Mouse (Mus musculus) forebrain, postnatal 0 days (tissue): ENCODE results near the gene Zfyve21. TPM values are rescaled to one million over a fixed set of nuclear protein-coding genes. Genes with fewer than 3 reads are reported as not detected.

Source experiments
- ATAC-seq: fragments of 200-750 bp; cut with Nextera tagmentation; 2 replicates; pipeline ENCODE4 v1.8.0; 2017; ENCODE audit warnings: mild to moderate bottlenecking, moderate library complexity
- DNase-seq: peaks from one replicate; pipeline ENCODE4 v3.0.0-alpha.2; 2015
- H3K27ac ChIP-seq: fragments of 300-500 bp; sonication (generic); 2 replicates; pipeline ENCODE4 v1.5.1; 2014; ENCODE audit warnings: low read depth, mild to moderate bottlenecking, antibody characterized with exemption, low read length, moderate library complexity, mixed read lengths
- H3K27me3 ChIP-seq: fragments of 300-500 bp; sonication (generic); 2 replicates; pipeline ENCODE4 v1.6.1; 2014; ENCODE audit warnings: mild to moderate bottlenecking, low read length, mixed read lengths; ENCODE audit not compliant: insufficient read depth
- H3K36me3 ChIP-seq: fragments of 300-500 bp; sonication (generic); 2 replicates; pipeline ENCODE4 v1.6.1; 2014; ENCODE audit warnings: mild to moderate bottlenecking, moderate library complexity; ENCODE audit not compliant: insufficient read depth
- H3K4me1 ChIP-seq: fragments of 300-500 bp; sonication (generic); 2 replicates; pipeline ENCODE4 v1.6.1; 2014; ENCODE audit warnings: antibody characterized with exemption; ENCODE audit not compliant: insufficient read depth
- H3K4me2 ChIP-seq: fragments of 300-500 bp; sonication (generic); 2 replicates; pipeline ENCODE4 v1.6.1; 2014; ENCODE audit warnings: low read depth, mild to moderate bottlenecking, moderate library complexity
- H3K4me3 ChIP-seq: fragments of 300-500 bp; sonication (generic); 2 replicates; pipeline ENCODE4 v1.5.1; 2014; ENCODE audit warnings: low read depth, low read length, mixed read lengths
- H3K9ac ChIP-seq: fragments of 300-500 bp; sonication (generic); 2 replicates; pipeline ENCODE4 v1.6.1; 2014; ENCODE audit warnings: mild to moderate bottlenecking
- H3K9me3 ChIP-seq: fragments of 300-500 bp; sonication (generic); 2 replicates; pipeline ENCODE4 v1.6.1; 2016; ENCODE audit warnings: low read length
- CTCF ChIP-seq: sonication (generic); IDR thresholded peaks from 2 replicates; pipeline ENCODE4 v1.5.1; 2016; ENCODE audit warnings: antibody characterized with exemption, control low read depth, low read depth
- WGBS: fragments of 180-500 bp; shearing (Covaris S2); extraction: QIAGEN DNeasy Blood & Tissue Kit; methylation state at CpG from one replicate; pipeline ENCODE4 v1.1.7; 2014; 5-methylcytosine and 5-hydroxymethylcytosine counted together
- polyA plus RNA-seq: library from polyadenylated mRNA; unstranded; fragments of >200 nt; fragmentation: Nextera tagmentation; extraction: Ambion mirVana; gene quantifications from 2 replicates; pipeline ENCODE4 v1.2.1, GENCODE M21; 2015
- total RNA-seq: library from RNA; depleted of rRNA; stranded (reverse); fragments of >200 nt; gene quantifications from 2 replicates; pipeline ENCODE4 v1.2.3, GENCODE M21; 2014

Gene Zfyve21
- total and polyA plus RNA-seq, 2 experiments from 2014 or later: 21.2 to 29.5 TPM

GRCm38 (mm10) chr12:111813111-111813765, 732 bp upstream of the Zfyve21 start:
- ATAC-seq (no peak), DNase-seq (no peak)
- Histone ChIP-seq H3K9me3 (no peaks in the 10 kb centered on the region), H3K27me3 (no peaks in the 10 kb centered on the region), H3K4me1 (peaks cover 6% of the 10 kb centered on the region), H3K9ac (peak overlapping the region; percentile 48), H3K4me2 (peak overlapping the region; percentile 84), H3K4me3 (peak overlapping the region; percentile 72), H3K27ac (no peak overlapping the region), H3K36me3 (peaks cover 7% of the 10 kb centered on the region; the same call in 1 of the 2 replicates)
- 3% methylated on average over 27 of the region's 27 CpGs for WGBS
- no peak for TF ChIP-seq CTCF

- H3K9me3 ChIP-seq: no peaks in the 10 kb centered on the region
- ATAC-seq (no peak), DNase-seq (no peak)
- H3K36me3 ChIP-seq: no peaks in the 10 kb centered on the region
- H3K27me3 ChIP-seq: no peaks in the 10 kb centered on the region
- H3K27ac ChIP-seq: 0 out of 2 replicates have a peak overlapping the region, but pooled peaks have one; percentile 70
- TF ChIP-seq CTCF: no peak
- H3K4me3 ChIP-seq: peak overlapping the region; percentile 72
- WGBS: 27% methylated on average over 19 of the region's 19 CpGs
- peaks cover 6% of the 10 kb centered on the region for H3K4me1 ChIP-seq
- H3K9ac ChIP-seq: peak overlapping the region; percentile 59; the same call in 1 of the 2 replicates
- H3K4me2 ChIP-seq: peak overlapping the region; percentile 64
Observed at GRCm38 (mm10) chr12:111814769-111815762, 1.1 kb downstream of the Zfyve21 start.

- Histone ChIP-seq H3K4me3 (no peak overlapping the region), H3K9me3 (no peaks in the 10 kb centered on the region), H3K4me2 (no peak overlapping the region), H3K36me3 (no peaks in the 10 kb centered on the region), H3K27me3 (no peaks in the 10 kb centered on the region), H3K4me1 (peaks cover 6% of the 10 kb centered on the region), H3K9ac (no peak overlapping the region), H3K27ac (no peak overlapping the region)
- 71% methylated on average over 13 of the region's 13 CpGs for WGBS
- DNase-seq (no peak), ATAC-seq (no peak)
- no peak for TF ChIP-seq CTCF
Observed at GRCm38 (mm10) chr12:111816528-111816927, 2.6 kb downstream of the Zfyve21 start.

GRCm38 (mm10) chr12:111816967-111817366, 3.0 kb downstream of the Zfyve21 start:
- Histone ChIP-seq H3K27me3 (no peaks in the 10 kb centered on the region), H3K9ac (no peak overlapping the region), H3K4me2 (no peak overlapping the region), H3K9me3 (no peaks in the 10 kb centered on the region), H3K36me3 (no peaks in the 10 kb centered on the region), H3K27ac (no peak overlapping the region), H3K4me1 (peaks cover 6% of the 10 kb centered on the region), H3K4me3 (no peak overlapping the region)
- peak; percentile 10; the same call in 1 of the 2 replicates for TF ChIP-seq CTCF
- WGBS: 84% methylated on average over 9 of the region's 9 CpGs
- DNase-seq: no peak
- ATAC-seq: no peak

GRCm38 (mm10) chr12:111817991-111818390, 4.0 kb downstream of the Zfyve21 start:
- ATAC-seq: no peak
- H3K4me2 ChIP-seq: no peak overlapping the region
- no peaks in the 10 kb centered on the region for H3K9me3 ChIP-seq
- H3K27ac ChIP-seq: no peak overlapping the region
- TF ChIP-seq CTCF: no peak
- H3K4me3 ChIP-seq: no peak overlapping the region
- peaks cover 5% of the 10 kb centered on the region for H3K4me1 ChIP-seq
- H3K36me3 ChIP-seq: no peaks in the 10 kb centered on the region
- WGBS: 91% methylated on average over 8 of the region's 8 CpGs
- no peak for DNase-seq
- no peaks in the 10 kb centered on the region for H3K27me3 ChIP-seq
- no peak overlapping the region for H3K9ac ChIP-seq

- Histone ChIP-seq H3K4me1 (no peaks in the 10 kb centered on the region), H3K4me2 (no peak overlapping the region), H3K9ac (no peak overlapping the region), H3K36me3 (peaks cover 8% of the 10 kb centered on the region), H3K27ac (no peak overlapping the region), H3K27me3 (no peaks in the 10 kb centered on the region), H3K4me3 (no peak overlapping the region), H3K9me3 (no peaks in the 10 kb centered on the region)
- TF ChIP-seq CTCF: no peak
- 74% methylated on average over 8 of the region's 8 CpGs for WGBS
- ATAC-seq: no peak
- no peak for DNase-seq
Observed at GRCm38 (mm10) chr12:111819936-111820335, 6.0 kb downstream of the Zfyve21 start.

- Histone ChIP-seq H3K27ac (no peak overlapping the region), H3K4me1 (no peaks in the 10 kb centered on the region), H3K4me2 (no peak overlapping the region), H3K27me3 (no peaks in the 10 kb centered on the region), H3K4me3 (no peak overlapping the region), H3K9ac (no peak overlapping the region), H3K9me3 (no peaks in the 10 kb centered on the region), H3K36me3 (peaks cover 16% of the 10 kb centered on the region)
- whole genome bisulfite sequencing: 92% methylated on average over 7 of the region's 7 CpGs
- no peak for DNase-seq
- TF ChIP-seq CTCF: no peak
- ATAC-seq: no peak
Observed at GRCm38 (mm10) chr12:111820708-111821107, 6.7 kb downstream of the Zfyve21 start.
